Mouse (Mus musculus): ENCODE measurements around the gene Zfp989. TPM values are rescaled to one million over a fixed set of nuclear protein-coding genes. Genes with fewer than 3 reads are reported as not detected.
"Not testable (repeated sequence)": the region's sequence is repeated elsewhere in the genome, so short reads cannot be mapped to it uniquely, and the experiment has no call there.

Zfp989 gene
- total RNA-seq (2022), result not detected

DNA sequence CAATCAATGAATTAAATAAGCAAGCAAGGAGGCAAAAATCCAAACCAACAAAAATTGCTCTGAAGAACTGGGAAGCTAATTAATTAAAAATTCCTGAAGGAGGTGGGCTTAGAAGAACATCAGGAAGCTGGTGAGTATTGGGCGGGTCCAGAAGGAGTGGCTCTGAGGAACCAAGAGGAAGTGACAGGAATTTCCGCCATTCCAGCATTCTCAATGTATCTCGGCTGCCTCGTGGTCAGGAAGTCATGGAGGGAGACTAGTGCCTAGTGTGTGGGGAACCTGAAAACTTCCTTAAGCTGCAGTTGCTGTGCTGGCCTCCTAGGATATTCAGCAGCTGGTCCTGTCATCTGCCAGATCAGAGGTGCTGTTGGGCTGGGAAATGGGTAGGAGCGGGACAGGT, at the start of gene Zfp989:
Gene Zfp989 (plus strand): TSS at position 220 of the 400 bp plus-strand sequence.
- DNase-seq (ENCODE audit: low spot score in 2 of 2), result not testable (repeated sequence)

DNA sequence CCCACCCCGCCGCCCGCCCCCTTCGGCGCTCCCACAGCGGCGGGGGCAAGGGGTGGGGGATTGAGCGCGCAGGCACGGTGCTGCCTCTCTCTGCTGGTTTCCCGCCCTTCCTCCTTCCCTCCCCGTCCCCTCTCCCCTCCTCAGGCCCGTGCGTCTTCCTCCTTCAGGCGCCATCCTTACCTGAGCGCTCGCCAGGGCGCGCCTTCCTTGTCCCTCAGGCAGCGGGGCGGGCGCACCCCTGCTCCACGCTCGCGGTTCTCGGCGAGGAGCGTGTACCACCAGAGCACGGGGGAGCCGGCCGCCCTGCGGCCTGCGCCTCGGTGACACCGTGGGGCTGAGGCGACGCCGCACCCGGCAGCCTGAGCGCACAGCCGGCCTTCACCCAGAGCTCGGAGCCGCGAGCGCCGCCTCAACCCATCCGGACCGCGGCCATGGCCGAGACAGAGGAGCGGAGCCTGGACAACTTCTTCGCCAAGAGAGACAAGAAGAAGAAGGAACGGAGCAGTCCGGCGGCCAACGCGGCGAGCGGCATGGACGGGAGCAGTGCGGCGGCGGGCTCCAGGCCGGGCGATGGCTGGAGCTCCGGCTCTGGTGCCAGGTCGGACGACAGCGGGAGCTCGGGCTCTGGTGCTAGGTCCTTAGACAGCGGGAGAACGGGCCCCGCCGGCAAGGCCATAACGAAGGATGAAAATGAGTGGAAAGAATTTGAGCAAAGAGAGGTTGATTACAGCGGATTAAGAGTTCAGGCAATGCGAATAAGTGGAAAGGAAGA, 39.3 kb upstream of the Zfp989 start:
- DNase-seq (ENCODE audit: low spot score in 2 of 2), result no peak

DNA sequence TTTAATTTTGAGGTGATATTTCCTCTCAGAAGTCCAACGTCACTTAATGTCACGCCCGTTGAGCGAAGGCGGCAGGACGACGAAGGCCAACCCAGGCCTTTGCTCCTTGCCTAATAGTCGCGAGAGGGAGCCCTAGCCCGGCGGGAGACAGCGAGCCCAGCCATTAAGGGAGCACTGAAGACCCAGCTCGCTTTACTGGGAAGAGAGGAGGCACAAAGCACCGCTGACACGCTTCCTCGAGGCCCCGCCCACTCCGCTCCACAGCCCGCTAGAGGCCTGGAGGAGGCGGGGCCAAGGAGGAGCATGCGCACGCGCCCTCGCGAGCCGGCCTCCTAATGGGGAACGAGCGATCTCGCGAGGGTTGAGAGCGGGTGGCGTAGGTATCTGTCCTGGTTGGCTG, 30.1 kb upstream of the Zfp989 start:
- not testable (repeated sequence) for DNase-seq (ENCODE audit: low spot score in 2 of 2)

GRCm38 (mm10) chr4:146976581-146976980, 4.8 kb downstream of the Zfp989 start:
- DNase-seq (ENCODE audit: low spot score in 2 of 2), result not testable (repeated sequence)

DNA sequence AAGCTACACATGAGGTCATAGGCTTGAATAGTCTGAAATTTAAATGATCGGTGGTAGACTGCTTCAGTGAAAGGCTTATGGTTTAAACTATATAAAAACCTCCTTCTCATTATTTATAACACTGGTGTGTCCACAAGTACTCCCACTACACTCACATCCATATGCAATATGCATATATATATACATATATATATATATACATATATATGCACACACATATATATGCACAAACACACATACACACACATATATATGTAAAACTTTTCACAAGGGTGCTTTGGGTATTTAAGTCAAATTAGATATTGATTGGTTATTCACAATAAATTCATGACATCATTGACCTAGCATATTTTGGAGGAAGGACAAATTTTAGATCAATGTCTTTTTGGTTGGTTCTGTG, 46.6 kb downstream of the Zfp989 start:
- DNase-seq (ENCODE audit: low spot score in 2 of 2), result not testable (repeated sequence)

- not testable (repeated sequence) for DNase-seq (ENCODE audit: low spot score in 2 of 2)
These were observed 49.8 kb downstream of the Zfp989 start, which contains the start of gene Rex2 for GRCm38 (mm10) chr4:147021550-147021949. Gene Rex2 (plus strand): TSS chr4:147021850.

GRCm38 (mm10) chr4:147026374-147026773, 54.6 kb downstream of the Zfp989 start:
- DNase-seq (ENCODE audit: low spot score in 2 of 2), result not testable (repeated sequence)

DNA sequence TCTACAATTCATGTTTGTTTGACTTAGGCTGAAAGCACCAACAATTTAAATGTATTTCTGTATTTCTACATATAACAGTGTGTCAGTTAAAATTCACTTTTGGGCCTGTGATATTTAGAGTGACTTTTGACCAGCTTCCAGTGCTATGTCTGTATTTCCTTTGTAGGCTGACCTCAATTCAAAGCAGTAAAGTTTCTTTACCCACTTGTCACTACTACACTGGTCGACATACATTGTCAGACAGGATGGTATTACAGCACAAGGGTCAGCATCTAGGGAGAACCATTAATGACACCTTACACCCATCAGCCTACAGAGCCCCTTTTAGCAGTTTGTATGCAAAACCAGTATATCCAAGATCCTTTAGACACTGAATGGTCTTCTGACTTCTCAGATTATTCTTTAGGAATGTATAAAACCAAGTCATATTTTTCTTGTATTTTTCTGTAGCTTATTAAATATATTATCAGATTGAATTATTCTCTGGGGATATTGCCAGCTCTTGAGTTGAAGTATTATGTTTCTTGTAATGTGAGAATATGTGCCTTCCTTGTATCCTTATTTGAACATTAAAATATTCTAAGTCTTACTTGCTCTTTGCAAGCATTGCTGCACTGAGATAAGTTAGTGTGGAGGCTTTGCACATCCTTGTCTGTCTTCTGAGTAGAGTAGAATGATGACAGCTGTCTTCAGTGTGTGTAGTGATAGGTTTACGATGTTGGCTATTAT, 59.7 kb downstream of the Zfp989 start:
- DNase-seq (ENCODE audit: low spot score in 2 of 2), result not testable (repeated sequence)

Other genes with a start within 250 kb of the Zfp989 start
- gene Gm21411, start 62.4 kb upstream of the Zfp989 start, total RNA-seq (2022), result not detected
- gene Rex2, start 49.9 kb downstream of the Zfp989 start, total RNA-seq (2022), result under 1 TPM in 3 of 4 experiments, not detected in 1; 0.20 to 0.34 (median 0.23) TPM
- 10 to 100 TPM in 1 of 4 experiments, 1 to 10 TPM in 3; 6.9 to 14.1 (median 8.2) TPM for gene Zfp991, start 160.1 kb downstream of the Zfp989 start, total RNA-seq (2022)